Mouse (Mus musculus) T-helper 2 cell (primary cell): ENCODE results near the gene Gm10318.

Experiments used
- in situ Hi-C: fragments of 300-600 bp; cut with MboI, MseI; formaldehyde crosslinking; loops from one replicate; pipeline ENCODE4 v1.15.1; 2025; ENCODE audit warnings: high pct_unique_total_duplicates

The Gm10318 gene

GRCm38 (mm10) chr10:77852559-77852958 lies at the start of gene Gm10318:
Gene Gm10318, plus strand, starts transcription at chr10:77852859.
- in situ Hi-C loops, result no loop called here

GRCm38 (mm10) chr10:77804095-77804494 lies 48.6 kb upstream of the Gm10318 start:
- in situ Hi-C loops, result no loop called here

- in situ Hi-C loops, result no loop called here
Observed at GRCm38 (mm10) chr10:77811743-77812142, 40.9 kb upstream of the Gm10318 start, which contains the start of gene Gm9507. Gene Gm9507, minus strand, starts transcription at chr10:77811843.

- in situ Hi-C loops, result no loop called here
Observed at GRCm38 (mm10) chr10:77814382-77814781, 38.3 kb upstream of the Gm10318 start, which contains the start of gene Gm2696. Gene Gm2696, plus strand, starts transcription at chr10:77814682.

GRCm38 (mm10) chr10:77815514-77815913 lies 37.1 kb upstream of the Gm10318 start:
- in situ Hi-C loops, result no loop called here

- in situ Hi-C loops, result no loop called here
Observed at GRCm38 (mm10) chr10:77818523-77818922, 34.1 kb upstream of the Gm10318 start.

GRCm38 (mm10) chr10:77819203-77819602 lies 33.5 kb upstream of the Gm10318 start:
- in situ Hi-C loops, result no loop called here

GRCm38 (mm10) chr10:77826951-77827350 lies 25.7 kb upstream of the Gm10318 start, which contains the start of gene Krtap10-4:
Gene Krtap10-4, minus strand, starts transcription at chr10:77827095.
- in situ Hi-C loops, result no loop called here

- in situ Hi-C loops, result no loop called here
Observed at GRCm38 (mm10) chr10:77835647-77836046, 17.0 kb upstream of the Gm10318 start, which contains the start of gene Krtap10-10. Gene Krtap10-10, plus strand, starts transcription at chr10:77835947.

GRCm38 (mm10) chr10:77839006-77839405 lies 13.7 kb upstream of the Gm10318 start:
- in situ Hi-C loops, result no loop called here

- in situ Hi-C loops, result no loop called here
Observed at GRCm38 (mm10) chr10:77846503-77846902, 6.2 kb upstream of the Gm10318 start, which contains the start of gene Gm36176. Gene Gm36176, plus strand, starts transcription at chr10:77846803.

GRCm38 (mm10) chr10:77846961-77847360 lies 5.7 kb upstream of the Gm10318 start:
- in situ Hi-C loops, result no loop called here

GRCm38 (mm10) chr10:77847538-77847937 lies 5.1 kb upstream of the Gm10318 start:
- in situ Hi-C loops, result no loop called here

GRCm38 (mm10) chr10:77861675-77862074 lies 9.0 kb downstream of the Gm10318 start, which contains the start of gene Gm3285:
Gene Gm3285, plus strand, starts transcription at chr10:77861975.
- in situ Hi-C loops, result no loop called here

GRCm38 (mm10) chr10:77864067-77864761 lies 11.6 kb downstream of the Gm10318 start:
- in situ Hi-C loops, result no loop called here

- in situ Hi-C loops, result no loop called here
Observed at GRCm38 (mm10) chr10:77864762-77865143, 12.1 kb downstream of the Gm10318 start.

GRCm38 (mm10) chr10:77867546-77867945 lies 14.9 kb downstream of the Gm10318 start:
- in situ Hi-C loops, result no loop called here

- in situ Hi-C loops, result no loop called here
Observed at GRCm38 (mm10) chr10:77869651-77870050, 17.0 kb downstream of the Gm10318 start.

- in situ Hi-C loops, result no loop called here
Observed at GRCm38 (mm10) chr10:77878985-77879384, 26.3 kb downstream of the Gm10318 start.

GRCm38 (mm10) chr10:77880305-77880704 lies 27.6 kb downstream of the Gm10318 start:
- in situ Hi-C loops, result no loop called here

GRCm38 (mm10) chr10:77882553-77882952 lies 29.9 kb downstream of the Gm10318 start:
- in situ Hi-C loops, result no loop called here

GRCm38 (mm10) chr10:77886007-77886747 lies 33.5 kb downstream of the Gm10318 start:
- in situ Hi-C loops, result no loop called here
